Mouse (Mus musculus) sigmoid colon, adult 10 weeks (tissue): Measurements from ENCODE around the gene Chpt1. TPM values are rescaled to one million over a fixed set of nuclear protein-coding genes. Genes with fewer than 3 reads are reported as not detected.

Experiments used
- polyA plus RNA-seq: library from polyadenylated mRNA; stranded (reverse); fragments of 350-450 nt; fragmentation: Illumina TruSeq; extraction: RNeasy Lipid Tissue Mini Kit (QIAGEN cat#74804); gene quantifications from one replicate; pipeline ENCODE4 v1.2.3, GENCODE M21; 2014; ENCODE audit warnings: low read depth, low replicate concordance

Chpt1 gene
- polyA plus RNA-seq: 599 TPM

GRCm38 (mm10) chr10:88503421-88504314 is at the start of gene Chpt1:
Chpt1 (minus strand) TSS chr10:88504073.

GRCm38 (mm10) chr10:88459502-88459992 is 44.3 kb downstream of the Chpt1 start, which contains the start of gene Sycp3:
Sycp3 (plus strand) TSS chr10:88459569.

Other genes with a start within 250 kb of the Chpt1 start
- 9.8 TPM for gene Dram1, start 125.0 kb downstream of the Chpt1 start, polyA plus RNA-seq
- gene Gnptab, start 124.9 kb downstream of the Chpt1 start, polyA plus RNA-seq: 54.3 TPM
- gene Sycp3, start 44.5 kb downstream of the Chpt1 start, polyA plus RNA-seq: 1.7 TPM
- 0.19 TPM for gene Mybpc1, start 101.1 kb upstream of the Chpt1 start, polyA plus RNA-seq
- 2.9 TPM for gene Spic, start 180.9 kb upstream of the Chpt1 start, polyA plus RNA-seq
- 866 TPM for gene Arl1, start 226.8 kb upstream of the Chpt1 start, polyA plus RNA-seq